Mouse (Mus musculus) B cell, adult 67 days (primary cell): ENCODE results near the gene Esp23. TPM values are rescaled to one million over a fixed set of nuclear protein-coding genes. Genes with fewer than 3 reads are reported as not detected.

ENCODE experiments used
- total RNA-seq, 2 experiments: library from RNA; stranded (reverse); gene quantifications; 4 replicates each; pipeline ENCODE4 v1.2.4; 2023

Esp23 gene
- total RNA-seq, result not detected

DNA sequence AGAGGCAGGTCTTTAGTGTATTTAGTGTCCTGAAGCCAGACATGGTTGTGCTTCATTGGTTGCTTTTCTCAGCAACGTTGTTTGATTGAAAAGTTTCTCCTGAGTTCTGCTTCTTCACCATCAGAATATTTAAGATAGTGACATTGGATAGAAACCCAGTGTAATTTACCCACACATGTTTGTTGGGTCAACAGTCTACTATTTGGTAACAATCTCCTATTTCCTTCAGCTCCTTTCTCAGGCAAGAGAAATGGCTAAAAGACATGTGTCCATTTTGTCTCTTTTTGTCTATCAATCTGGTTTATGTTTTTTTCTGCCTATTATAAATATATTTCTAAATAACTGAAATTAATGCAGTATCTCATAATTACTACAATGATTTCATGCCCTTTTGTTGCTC, at the start of gene Esp23:
Gene Esp23 (minus strand): TSS at position 101 of the 400 bp plus-strand sequence.

DNA sequence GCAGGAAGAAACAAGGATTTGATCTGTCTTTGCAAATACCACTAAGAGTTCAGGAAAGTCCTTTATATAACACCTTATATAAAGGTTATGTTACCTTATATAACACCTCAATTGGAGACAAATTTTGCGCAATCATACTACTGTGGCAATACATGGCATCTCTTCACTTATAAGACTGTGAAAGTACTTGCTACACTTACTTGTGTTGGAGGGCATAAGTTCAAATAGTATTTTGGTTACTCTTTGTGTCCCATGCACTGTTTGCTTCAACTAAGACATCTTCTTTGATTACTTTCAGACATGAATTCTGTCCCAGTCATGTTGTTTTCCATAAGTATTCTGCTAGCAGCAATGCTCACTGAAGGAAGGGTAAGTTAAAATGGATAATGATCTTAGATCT, 18.2 kb upstream of the Esp23 start, which contains the start of gene Esp22:
Gene Esp22 (plus strand): TSS at position 301 of the 400 bp plus-strand sequence.

GRCm38 (mm10) chr17:39043241-39043640, 33.6 kb downstream of the Esp23 start, which contains the start of gene Gm21903:
Gene Gm21903 (minus strand): TSS chr17:39043341.

GRCm38 (mm10) chr17:39036395-39036794, 40.4 kb downstream of the Esp23 start, which contains the start of gene Esp24:
Gene Esp24 (plus strand): TSS chr17:39036695.

Other genes starting within 250 kb of the Esp23 start
- not detected for gene Esp24, start 40.3 kb downstream of the Esp23 start, total RNA-seq
- gene Gm21903, start 33.7 kb downstream of the Esp23 start, total RNA-seq, result not detected
- not detected for gene Esp22, start 18.3 kb upstream of the Esp23 start, total RNA-seq